Mouse (Mus musculus) CH12.LX (cell line): ENCODE measurements around the gene Dlx2. TPM values are rescaled to one million over a fixed set of nuclear protein-coding genes. Genes with fewer than 3 reads are reported as not detected.

ENCODE experiments used
- DNase-seq: peaks from one replicate; pipeline ENCODE4 v3.0.0-alpha.2; 2013; ENCODE audit errors: extremely low read depth
- H3K27ac ChIP-seq: 2 replicates; pipeline ENCODE4 v1.5.1; 2012; ENCODE audit warnings: low read depth, mild to moderate bottlenecking, control low read depth, moderate library complexity; ENCODE audit not compliant: insufficient read depth
- H3K27me3 ChIP-seq: replicated peaks from 2 replicates; pipeline ENCODE3; 2012; ENCODE audit warnings: inconsistent platforms
- H3K36me3 ChIP-seq, 2 experiments: replicated peaks in 1 of 2; 2 replicates each; pipeline versions ENCODE3 to v1.6.1; 2012; ENCODE audit warnings: inconsistent platforms in 1 of 2, low read length in 1 of 2, mild to moderate bottlenecking in 1 of 2, mixed read lengths in 1 of 2, moderate library complexity in 1 of 2; ENCODE audit not compliant: control insufficient read depth in 1 of 2, insufficient read depth in 1 of 2
- H3K4me1 ChIP-seq, 2 experiments: 2 replicates each; pipeline ENCODE4 v1.6.1; 2012; ENCODE audit warnings: inconsistent platforms in 1 of 2, moderate library complexity in 1 of 2; ENCODE audit not compliant: insufficient read depth in 2 of 2, control insufficient read depth in 1 of 2
- H3K4me2 ChIP-seq: 2 replicates; pipeline ENCODE4 v1.6.1; 2012; ENCODE audit warnings: low read depth, mild to moderate bottlenecking, control low read depth; ENCODE audit not compliant: poor library complexity, insufficient read depth, severe bottlenecking
- H3K4me3 ChIP-seq, 3 experiments: fragments of 150-350 bp in 1 of 3; sonication (generic) in 1 of 3; replicated peaks in 1 of 3; 2 replicates each; pipeline versions ENCODE3 to v1.5.1; 2011 to 2012; ENCODE audit warnings: low read depth in 2 of 3, low read length in 2 of 3, mild to moderate bottlenecking in 2 of 3, moderate library complexity in 2 of 3, control low read depth in 1 of 3, improper control_type of control experiment in 1 of 3, inconsistent platforms in 1 of 3, mixed read lengths in 1 of 3; ENCODE audit not compliant: poor library complexity in 1 of 3
- H3K79me2 ChIP-seq: replicated peaks from 2 replicates; pipeline ENCODE4 v1.6.1; 2012; ENCODE audit warnings: mild to moderate bottlenecking, moderate library complexity; ENCODE audit not compliant: control insufficient read depth, poor library complexity, insufficient read depth, severe bottlenecking; ENCODE audit errors: extremely low read depth
- H3K9ac ChIP-seq: 2 replicates; pipeline ENCODE4 v1.6.1; 2012; ENCODE audit warnings: low read depth, mild to moderate bottlenecking, control low read depth, moderate library complexity; ENCODE audit not compliant: insufficient read depth
- H3K9me3 ChIP-seq: replicated peaks from 2 replicates; pipeline ENCODE3; 2012; ENCODE audit warnings: low read length, inconsistent platforms, mixed read lengths
- BHLHE40 ChIP-seq: IDR thresholded peaks from 2 replicates; pipeline ENCODE4 v1.6.1; 2011; ENCODE audit warnings: mild to moderate bottlenecking, low read depth, low read length, improper control_type of control experiment
- CHD2 ChIP-seq: IDR thresholded peaks from 2 replicates; pipeline ENCODE4 v1.6.1; 2011; ENCODE audit warnings: low read length, improper control_type of control experiment
- CTCF ChIP-seq, 2 experiments: IDR thresholded peaks in 1 of 2; conservative IDR thresholded peaks in 1 of 2; 2 replicates each; pipeline ENCODE4 v1.5.1; 2011 to 2012; ENCODE audit warnings: low read depth in 2 of 2, low read length in 2 of 2, improper control_type of control experiment in 1 of 2, inconsistent platforms in 1 of 2, mild to moderate bottlenecking in 1 of 2, moderate library complexity in 1 of 2
- E2F4 ChIP-seq: IDR thresholded peaks from 2 replicates; pipeline ENCODE4 v1.6.1; 2011; ENCODE audit warnings: low read depth, low read length, improper control_type of control experiment; ENCODE audit not compliant: insufficient replicate concordance
- ETS1 ChIP-seq: conservative IDR thresholded peaks from 2 replicates; pipeline ENCODE4 v1.6.1; 2012; ENCODE audit warnings: low read depth, mild to moderate bottlenecking, inconsistent platforms, low read length, improper control_type of control experiment, moderate library complexity
- GABPA ChIP-seq: IDR thresholded peaks from 2 replicates; pipeline ENCODE4 v1.6.1; 2012; ENCODE audit warnings: low read depth, low read length, improper control_type of control experiment, inconsistent platforms; ENCODE audit not compliant: insufficient replicate concordance
- JUN ChIP-seq: IDR thresholded peaks from 2 replicates; pipeline ENCODE4 v1.6.1; 2011; ENCODE audit warnings: low read depth, mild to moderate bottlenecking, low read length, improper control_type of control experiment, moderate library complexity; ENCODE audit not compliant: insufficient read depth
- JUND ChIP-seq: conservative IDR thresholded peaks from 2 replicates; pipeline ENCODE4 v1.6.1; 2011; ENCODE audit warnings: low read depth, low read length, improper control_type of control experiment
- MEF2A ChIP-seq: IDR thresholded peaks from 2 replicates; pipeline ENCODE4 v1.6.1; 2014; ENCODE audit warnings: low read depth, mild to moderate bottlenecking, inconsistent platforms, low read length, improper control_type of control experiment, borderline replicate concordance
- MYC ChIP-seq: IDR thresholded peaks from 2 replicates; pipeline ENCODE4 v1.6.1; 2011; ENCODE audit warnings: low read depth, mild to moderate bottlenecking, improper control_type of control experiment, low read length
- POLR2A ChIP-seq: IDR thresholded peaks from 2 replicates; pipeline ENCODE4 v1.6.1; 2011; ENCODE audit warnings: low read depth, mild to moderate bottlenecking, improper control_type of control experiment, low read length
- RAD21 ChIP-seq: IDR thresholded peaks from 2 replicates; pipeline ENCODE4 v1.6.1; 2011; ENCODE audit warnings: low read depth, mild to moderate bottlenecking, low read length, improper control_type of control experiment, moderate library complexity
- RCOR1 ChIP-seq: conservative IDR thresholded peaks from 2 replicates; pipeline ENCODE4 v1.6.1; 2012; ENCODE audit warnings: low read depth, mild to moderate bottlenecking, inconsistent platforms, low read length, improper control_type of control experiment
- SIN3A ChIP-seq: IDR thresholded peaks from 2 replicates; pipeline ENCODE4 v1.6.1; 2012; ENCODE audit warnings: low read length, improper control_type of control experiment, inconsistent platforms
- TBP ChIP-seq: conservative IDR thresholded peaks from 2 replicates; pipeline ENCODE4 v1.6.1; 2011; ENCODE audit warnings: low read depth, low read length, improper control_type of control experiment
- UBTF ChIP-seq: IDR thresholded peaks from 2 replicates; pipeline ENCODE4 v1.6.1; 2012; ENCODE audit warnings: low read depth, mild to moderate bottlenecking, inconsistent platforms, low read length, improper control_type of control experiment, moderate library complexity
- USF1 ChIP-seq: IDR thresholded peaks from 2 replicates; pipeline ENCODE4 v1.6.1; 2014; ENCODE audit warnings: low read depth, mild to moderate bottlenecking, inconsistent platforms, low read length, improper control_type of control experiment
- ZKSCAN1 ChIP-seq: IDR thresholded peaks from 2 replicates; pipeline ENCODE4 v1.6.1; 2012; ENCODE audit warnings: low read depth, inconsistent platforms, low read length, improper control_type of control experiment, borderline replicate concordance
- ZNF384 ChIP-seq: IDR thresholded peaks from 2 replicates; pipeline ENCODE4 v1.6.1; 2012; ENCODE audit warnings: low read depth, low read length, improper control_type of control experiment, inconsistent platforms
- dilution Hi-C: fragments of 300-500 bp; cut with MboI; formaldehyde crosslinking; loops from 2 replicates; pipeline ENCODE4 v1.14.3; 2020; ENCODE audit warnings: low sequenced_read_pairs; ENCODE audit not compliant: extremely low pct_unique_long_range_greater_than_20kb, extremely low pct_ligation_motif_present
- in situ Hi-C: fragments of 300-500 bp; cut with MboI; formaldehyde crosslinking; loops from 3 replicates; pipeline ENCODE4 v1.14.3; 2019; ENCODE audit warnings: low sequenced_read_pairs, low pct_ligation_motif_present, low pct_unique_long_range_greater_than_20kb, mixed read lengths
- polyA plus RNA-seq: library from polyadenylated mRNA; unstranded; fragments of >175 nt; gene quantifications from 2 replicates; pipeline ENCODE4 v1.2.1, GENCODE M21; 2012; ENCODE audit warnings: low read depth; ENCODE audit not compliant: insufficient read length
- total RNA-seq, 2 experiments: library from RNA; depleted of rRNA; stranded (reverse); fragments of 300-350 nt in 1 of 2; fragments of >200 nt in 1 of 2; gene quantifications; 2 replicates each; pipeline ENCODE4 v1.2.3; 2012 to 2014

Dlx2 gene
- total and polyA plus RNA-seq, 3 experiments = not detected

GRCm38 (mm10) chr2:71545401-71545881, 1.1 kb downstream of the Dlx2 start (continued):
- no peak for TF ChIP-seq RCOR1
- no peak for TF ChIP-seq TBP

- no peak overlapping the region for H3K4me3 ChIP-seq
- H3K36me3 ChIP-seq = no peaks in the 10 kb centered on the region
- DNase-seq = no peak
- no peak overlapping the region for H3K4me2 ChIP-seq
- H3K27ac ChIP-seq = no peak overlapping the region
- H3K9me3 ChIP-seq = peaks cover 31% of the 10 kb centered on the region
- H3K79me2 ChIP-seq = no peaks in the 10 kb centered on the region
- H3K9ac ChIP-seq = no peak overlapping the region
- dilution Hi-C loops (no loop called here), in situ Hi-C loops (loop anchor here (25.0 kb wide), 1 partner anchor 257 kb away; no protein-coding TSS in a partner anchor)
- H3K27me3 ChIP-seq = no peaks in the 10 kb centered on the region
- H3K4me1 ChIP-seq = no peaks in the 10 kb centered on the region
- TF ChIP-seq MEF2A (no peak), CHD2 (no peak), SIN3A (no peak), USF1 (no peak), ETS1 (no peak), POLR2A (no peak), ZKSCAN1 (no peak), BHLHE40 (no peak), E2F4 (no peak), JUN (no peak), MYC (no peak), GABPA (no peak), RCOR1 (no peak), ZNF384 (no peak), UBTF (no peak), RAD21 (no peak), JUND (no peak), CTCF (conservative IDR thresholded peaks at IDR 0.05 in 1 of 2, IDR thresholded peaks at IDR 0.05 in 1 of 2; ENCODE audit: low read depth in 2 of 2, low read length in 2 of 2) (no peak), TBP (no peak)
Measured at GRCm38 (mm10) chr2:71544391-71545285, 1.9 kb downstream of the Dlx2 start.
